Mouse (Mus musculus) forebrain, embryonic 14.5 days (tissue): Measurements from ENCODE around the gene Tpmt. TPM values are rescaled to one million over a fixed set of nuclear protein-coding genes. Genes with fewer than 3 reads are reported as not detected.

Source experiments
- ATAC-seq: fragments of 200-750 bp; cut with Nextera tagmentation; 2 replicates; pipeline ENCODE4 v1.8.0; 2017; ENCODE audit warnings: mild to moderate bottlenecking, moderate library complexity
- DNase-seq: peaks from one replicate; pipeline ENCODE4 v3.0.0-alpha.2; 2015; ENCODE audit warnings: low spot score
- H3K27ac ChIP-seq: fragments of 300-500 bp; sonication (generic); 2 replicates; pipeline ENCODE4 v1.5.1; 2014; ENCODE audit warnings: low read depth, mild to moderate bottlenecking, control low read depth, low read length, moderate library complexity
- H3K27me3 ChIP-seq: fragments of 300-500 bp; sonication (generic); replicated peaks from 2 replicates; pipeline ENCODE4 v1.6.1; 2014; ENCODE audit warnings: low read length, control low read depth, mixed read lengths; ENCODE audit not compliant: control insufficient read depth, insufficient read depth
- H3K36me3 ChIP-seq: fragments of 300-500 bp; sonication (generic); 2 replicates; pipeline ENCODE4 v1.6.1; 2014; ENCODE audit warnings: low read length, control low read depth; ENCODE audit not compliant: control insufficient read depth, insufficient read depth
- H3K4me1 ChIP-seq: fragments of 300-500 bp; sonication (generic); 2 replicates; pipeline ENCODE4 v1.6.1; 2014; ENCODE audit warnings: antibody characterized with exemption, low read length, control low read depth; ENCODE audit not compliant: control insufficient read depth, insufficient read depth
- H3K4me2 ChIP-seq: fragments of 300-500 bp; sonication (generic); 2 replicates; pipeline ENCODE4 v1.6.1; 2014; ENCODE audit warnings: mild to moderate bottlenecking, control low read depth, low read length
- H3K4me3 ChIP-seq: fragments of 300-500 bp; sonication (generic); 2 replicates; pipeline ENCODE4 v1.5.1; 2014; ENCODE audit warnings: low read depth, low read length, control low read depth
- H3K9ac ChIP-seq: fragments of 300-500 bp; sonication (generic); 2 replicates; pipeline ENCODE4 v1.6.1; 2014; ENCODE audit warnings: mild to moderate bottlenecking, low read length, control low read depth, moderate library complexity
- H3K9me3 ChIP-seq: fragments of 300-500 bp; sonication (generic); replicated peaks from 2 replicates; pipeline ENCODE4 v1.6.1; 2016; ENCODE audit warnings: low read length, control low read depth, mixed read lengths; ENCODE audit not compliant: control insufficient read depth
- WGBS: fragments of 180-500 bp; shearing (Covaris S2); extraction: QIAGEN DNeasy Blood & Tissue Kit; methylation state at CpG from one replicate; pipeline ENCODE4 v1.1.7; 2014; 5-methylcytosine and 5-hydroxymethylcytosine counted together
- polyA plus RNA-seq: library from polyadenylated mRNA; unstranded; fragments of >200 nt; fragmentation: Nextera tagmentation; extraction: Ambion mirVana; gene quantifications from 2 replicates; pipeline ENCODE4 v1.2.1, GENCODE M21; 2014

Tpmt gene
- polyA plus RNA-seq, 1 experiment from 2014 or later: 29.1 TPM

DNA sequence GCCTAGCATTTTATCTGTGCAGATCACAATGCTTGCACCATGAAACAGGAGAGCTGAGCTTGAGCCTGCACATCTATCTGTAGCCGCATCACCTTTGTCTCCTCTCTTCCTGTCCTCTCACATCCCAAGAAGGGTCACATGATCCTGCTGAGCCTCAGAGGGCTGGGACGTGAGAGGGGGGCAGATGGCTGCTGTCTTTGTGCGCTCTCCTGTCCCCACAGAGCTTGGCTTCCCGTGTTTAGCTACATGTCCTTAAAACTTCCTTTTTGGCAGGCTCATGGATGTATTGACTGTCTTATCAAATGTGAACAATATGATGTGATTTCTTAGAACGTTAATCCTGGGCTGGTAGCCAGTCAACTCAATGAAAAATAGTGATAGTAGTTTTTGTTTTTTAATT, 45.0 kb downstream of the Tpmt start:
- WGBS: 57% methylated on average over 5 of the region's 5 CpGs
- Histone ChIP-seq H3K27me3 (no peaks in the 10 kb centered on the region), H3K27ac (no peak overlapping the region), H3K9ac (no peak overlapping the region), H3K36me3 (no peaks in the 10 kb centered on the region), H3K9me3 (no peaks in the 10 kb centered on the region), H3K4me2 (no peak overlapping the region), H3K4me1 (no peaks in the 10 kb centered on the region), H3K4me3 (no peak overlapping the region)
- ATAC-seq: no peak
- DNase-seq: no peak

DNA sequence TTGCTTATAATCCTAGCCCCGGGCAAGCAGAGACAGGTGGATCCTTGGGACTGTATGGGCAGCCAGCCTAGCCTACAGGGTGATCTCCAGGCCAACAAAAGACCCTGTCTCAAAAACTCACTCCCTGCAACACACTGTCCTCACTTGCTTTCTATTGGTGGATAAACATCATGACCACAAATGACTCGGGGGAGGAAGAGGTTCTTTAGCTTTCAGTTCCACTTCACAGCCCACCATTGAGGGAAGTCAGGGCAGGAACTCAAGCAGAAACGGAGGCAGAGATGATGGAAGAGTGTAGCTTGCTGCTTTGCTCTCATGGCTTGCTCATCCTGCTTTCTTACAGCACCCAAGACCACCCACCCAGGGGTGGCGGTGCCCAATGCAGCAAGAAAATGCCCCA, 47.2 kb downstream of the Tpmt start:
- Histone ChIP-seq H3K9me3 (no peaks in the 10 kb centered on the region), H3K9ac (no peak overlapping the region), H3K4me3 (no peak overlapping the region), H3K36me3 (no peaks in the 10 kb centered on the region), H3K4me1 (no peaks in the 10 kb centered on the region), H3K27me3 (no peaks in the 10 kb centered on the region), H3K4me2 (no peak overlapping the region), H3K27ac (no peak overlapping the region)
- WGBS: 66% methylated on average over 4 of the region's 4 CpGs
- DNase-seq (no peak), ATAC-seq (no peak)

DNA sequence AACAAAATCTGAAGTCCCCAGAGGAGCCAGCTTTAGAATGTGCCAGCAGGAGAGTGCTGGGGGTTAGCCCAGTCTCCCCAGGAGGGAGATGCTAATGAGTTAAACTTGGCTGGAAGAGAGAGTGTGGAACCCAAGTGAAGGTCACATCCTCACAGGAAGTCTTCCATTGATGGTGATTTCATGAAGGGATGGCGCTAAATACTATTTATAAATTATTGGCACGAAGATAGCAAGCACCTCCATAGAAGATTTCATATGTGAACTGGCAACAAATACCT, 51.3 kb downstream of the Tpmt start:
- DNase-seq (no peak), ATAC-seq (no peak)
- WGBS: 95% methylated on average over 2 of the region's 2 CpGs
- H3K4me3 ChIP-seq: no peak overlapping the region
- no peak overlapping the region for H3K9ac ChIP-seq
- H3K4me1 ChIP-seq: no peaks in the 10 kb centered on the region
- H3K27ac ChIP-seq: no peak overlapping the region
- no peak overlapping the region for H3K4me2 ChIP-seq
- no peaks in the 10 kb centered on the region for H3K27me3 ChIP-seq
- no peaks in the 10 kb centered on the region for H3K9me3 ChIP-seq
- no peaks in the 10 kb centered on the region for H3K36me3 ChIP-seq

DNA sequence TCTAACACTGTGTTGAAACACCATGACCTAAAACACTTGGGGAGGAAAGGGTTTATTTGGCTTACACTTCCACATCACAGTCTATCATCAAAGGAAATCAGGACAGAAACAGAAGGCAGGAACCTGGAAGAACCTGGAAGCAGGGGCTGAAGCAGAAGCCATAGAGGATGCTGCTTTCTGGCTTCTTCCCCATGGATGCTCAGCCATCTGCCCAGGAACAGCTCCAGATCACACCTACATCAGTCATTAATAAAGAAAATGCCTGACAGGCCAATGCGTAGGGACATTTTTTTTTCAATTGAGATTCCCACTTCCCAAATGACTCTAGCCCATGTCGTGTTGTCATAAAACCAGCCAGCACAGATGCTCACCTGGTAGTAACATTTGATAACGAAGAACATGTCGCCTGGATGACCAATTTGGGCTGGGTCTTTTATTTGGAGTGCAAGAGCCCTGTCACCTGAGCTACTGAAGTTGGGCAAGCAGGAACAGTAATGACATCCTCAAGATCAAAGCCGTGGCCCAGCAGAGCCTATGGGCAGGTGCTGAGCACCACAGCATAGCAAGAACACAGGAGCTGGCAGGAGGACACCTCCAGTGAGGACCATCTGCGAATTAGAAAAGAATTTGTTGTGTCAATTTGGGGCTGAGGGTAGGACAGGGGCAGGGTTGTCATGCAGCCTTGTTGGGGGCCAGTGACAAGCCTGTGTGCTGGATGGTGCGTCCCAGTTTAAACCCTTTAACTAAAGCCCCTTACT, 51.8 kb downstream of the Tpmt start:
- H3K9ac ChIP-seq: no peak overlapping the region
- no peak overlapping the region for H3K27ac ChIP-seq
- H3K4me3 ChIP-seq: no peak overlapping the region
- no peak overlapping the region for H3K4me2 ChIP-seq
- ATAC-seq (no peak), DNase-seq (no peak)
- no peaks in the 10 kb centered on the region for H3K36me3 ChIP-seq
- H3K9me3 ChIP-seq: no peaks in the 10 kb centered on the region
- 70% methylated on average over 7 of the region's 7 CpGs for WGBS
- H3K27me3 ChIP-seq: no peaks in the 10 kb centered on the region
- no peaks in the 10 kb centered on the region for H3K4me1 ChIP-seq

DNA sequence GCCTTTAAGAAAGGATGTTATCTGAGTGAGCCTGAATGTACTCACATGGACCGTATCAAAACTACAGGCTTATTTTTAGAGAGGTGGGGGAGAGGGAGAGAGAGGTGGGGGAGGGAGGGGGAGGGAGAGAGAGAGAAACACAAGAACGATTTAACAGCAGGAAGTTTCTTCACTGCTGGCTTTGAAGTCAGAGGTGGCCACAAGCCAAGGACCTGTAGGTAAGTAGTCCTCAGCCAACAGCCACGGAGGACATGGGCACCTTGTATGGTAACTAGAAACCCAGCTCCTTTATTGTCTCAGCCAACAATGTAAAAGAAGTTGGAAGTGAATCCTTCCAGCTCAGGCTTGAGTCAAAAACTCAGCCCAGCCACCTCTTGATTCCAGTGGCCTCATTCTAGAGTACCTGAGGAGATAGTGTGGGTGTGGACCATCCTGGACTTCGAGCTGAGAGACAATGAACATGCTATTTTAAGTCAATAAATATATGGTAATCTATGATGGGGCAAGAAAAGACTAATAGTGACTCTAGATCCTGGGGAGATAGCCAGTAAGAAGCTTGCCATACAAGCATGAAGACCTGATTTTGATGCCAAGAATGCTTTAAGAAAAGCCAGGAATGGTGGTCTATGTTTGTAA, 54.0 kb downstream of the Tpmt start:
- Histone ChIP-seq H3K4me2 (no peak overlapping the region), H3K27ac (no peak overlapping the region), H3K36me3 (no peaks in the 10 kb centered on the region), H3K4me1 (no peaks in the 10 kb centered on the region), H3K27me3 (no peaks in the 10 kb centered on the region), H3K4me3 (no peak overlapping the region), H3K9me3 (no peaks in the 10 kb centered on the region), H3K9ac (no peak overlapping the region)
- no peak for DNase-seq
- 46% methylated on average over 4 of the region's 4 CpGs for WGBS
- ATAC-seq: no peak

DNA sequence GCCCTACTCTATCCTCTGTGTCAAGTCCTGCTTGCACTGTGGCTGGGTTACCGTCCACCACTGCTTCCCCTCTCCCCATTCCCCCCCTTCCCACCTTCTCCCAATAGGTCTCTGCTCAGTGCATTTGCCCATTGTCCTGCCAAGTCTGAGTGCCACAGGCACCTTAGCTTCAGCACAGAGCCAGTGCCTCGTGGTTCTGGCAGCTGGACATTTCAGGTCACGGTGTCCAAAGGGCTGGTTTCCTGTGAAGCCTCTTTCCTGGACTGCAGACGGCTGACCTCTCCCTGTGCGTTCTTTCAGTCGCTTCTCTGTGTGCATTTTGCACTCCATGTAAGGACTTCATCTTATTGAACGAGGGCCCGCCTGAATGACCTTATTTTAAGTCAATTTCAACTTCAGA, 56.6 kb downstream of the Tpmt start:
- no peaks in the 10 kb centered on the region for H3K27me3 ChIP-seq
- no peak overlapping the region for H3K9ac ChIP-seq
- H3K4me1 ChIP-seq: no peaks in the 10 kb centered on the region
- no peak overlapping the region for H3K4me3 ChIP-seq
- no peak for DNase-seq
- no peaks in the 10 kb centered on the region for H3K9me3 ChIP-seq
- H3K4me2 ChIP-seq: no peak overlapping the region
- H3K36me3 ChIP-seq: no peaks in the 10 kb centered on the region
- no peak for ATAC-seq
- WGBS: 82% methylated on average over 8 of the region's 8 CpGs
- no peak overlapping the region for H3K27ac ChIP-seq

DNA sequence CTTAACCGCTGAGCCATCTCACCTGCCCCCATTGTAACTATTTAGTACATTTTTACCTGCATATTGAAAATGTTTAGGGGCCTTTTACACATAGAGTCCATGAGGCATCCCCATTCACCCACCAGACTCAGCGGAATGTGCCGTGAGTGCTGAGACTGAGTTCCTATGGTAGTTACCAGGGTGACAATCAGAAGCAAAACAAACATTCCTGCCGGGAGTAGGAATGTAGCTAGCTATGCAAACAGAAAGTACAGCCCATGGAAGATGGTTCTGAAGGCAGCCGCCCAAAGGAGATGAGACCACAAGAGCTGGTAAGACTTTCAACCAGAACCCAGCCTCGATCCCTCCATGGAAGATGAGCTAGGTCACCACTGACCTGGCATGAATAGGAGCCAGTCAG, 58.3 kb downstream of the Tpmt start:
- Histone ChIP-seq H3K4me2 (no peak overlapping the region), H3K4me1 (no peaks in the 10 kb centered on the region), H3K4me3 (no peak overlapping the region), H3K9ac (no peak overlapping the region), H3K27me3 (no peaks in the 10 kb centered on the region), H3K9me3 (no peaks in the 10 kb centered on the region), H3K36me3 (no peaks in the 10 kb centered on the region), H3K27ac (no peak overlapping the region)
- WGBS: 89% methylated on average over 6 of the region's 6 CpGs
- DNase-seq: no peak
- ATAC-seq: no peak

DNA sequence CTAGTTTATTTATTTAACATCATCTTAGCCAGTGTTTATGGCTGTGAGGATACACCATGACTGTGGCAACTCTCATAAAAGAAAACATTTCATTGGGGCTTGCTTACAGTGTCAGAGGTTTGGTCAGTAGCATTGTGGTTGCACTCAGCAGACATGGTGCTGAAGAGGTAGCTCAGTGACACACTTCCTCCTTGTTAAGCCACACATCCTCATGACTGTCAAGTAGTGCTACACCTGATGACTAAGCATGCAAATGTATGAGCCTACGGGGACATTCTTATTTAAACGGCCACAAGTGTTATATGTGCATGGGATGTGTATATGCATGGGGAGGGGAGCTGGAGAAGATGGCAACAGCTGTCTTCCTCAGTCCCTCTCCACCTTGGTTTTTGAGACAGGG, 60.7 kb downstream of the Tpmt start:
- ATAC-seq (no peak), DNase-seq (no peak)
- H3K27ac ChIP-seq: no peak overlapping the region
- H3K36me3 ChIP-seq: no peaks in the 10 kb centered on the region
- H3K27me3 ChIP-seq: no peaks in the 10 kb centered on the region
- no peaks in the 10 kb centered on the region for H3K4me1 ChIP-seq
- no peak overlapping the region for H3K4me3 ChIP-seq
- H3K9me3 ChIP-seq: no peaks in the 10 kb centered on the region
- 93% methylated on average over 2 of the region's 2 CpGs for WGBS
- no peak overlapping the region for H3K4me2 ChIP-seq
- no peak overlapping the region for H3K9ac ChIP-seq

DNA sequence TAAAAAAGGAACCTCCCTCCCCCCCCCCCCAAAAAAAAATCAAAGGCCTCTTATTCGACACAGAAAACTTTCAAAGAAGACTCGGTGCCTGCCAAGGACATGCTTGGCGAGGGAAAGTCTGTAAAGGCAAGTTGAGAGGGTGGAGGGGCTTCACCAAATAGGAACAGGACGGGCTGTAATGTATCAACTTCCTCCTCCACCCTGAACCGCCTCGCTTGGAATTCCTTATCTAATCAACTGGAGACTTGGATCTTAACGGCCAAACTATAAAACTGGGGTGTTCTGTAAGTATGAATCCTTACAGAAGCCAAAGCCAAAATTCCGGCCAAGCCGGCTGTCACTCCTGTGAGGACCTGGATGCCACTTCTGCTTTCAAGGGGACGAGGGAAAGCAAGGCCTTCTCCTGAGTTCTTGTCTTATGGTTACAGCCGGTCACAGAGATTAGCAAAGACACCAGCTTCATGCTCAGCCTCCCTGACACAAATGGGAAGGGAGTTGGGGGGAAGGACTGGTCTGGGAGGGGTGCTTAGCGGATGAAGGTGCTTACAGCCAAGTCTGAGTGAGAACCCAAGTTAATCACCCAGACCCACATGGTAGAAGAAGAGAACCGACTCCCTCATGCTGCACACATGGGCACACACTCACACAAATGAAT, 64.6 kb downstream of the Tpmt start:
- Histone ChIP-seq H3K4me1 (peaks cover 5% of the 10 kb centered on the region; the same call in 1 of the 2 replicates), H3K36me3 (no peaks in the 10 kb centered on the region), H3K9ac (no peak overlapping the region), H3K27me3 (no peaks in the 10 kb centered on the region), H3K4me2 (no peak overlapping the region), H3K4me3 (no peak overlapping the region), H3K27ac (no peak overlapping the region), H3K9me3 (no peaks in the 10 kb centered on the region)
- ATAC-seq (no peak), DNase-seq (no peak)
- 68% methylated on average over 13 of the region's 13 CpGs for WGBS
